Mouse (Mus musculus) cerebellum, adult 9-11 months (tissue): ENCODE measurements at regions not wholly inside any gene's neighbourhood (a gene's known extent, or its start where the extent isn't known, plus 50 kb on each side); places are given as distances from the start of the nearest gene placed in this dataset.

Experiments used
- DNase-seq: peaks from one replicate; pipeline ENCODE4 v3.0.0; 2022

DNA sequence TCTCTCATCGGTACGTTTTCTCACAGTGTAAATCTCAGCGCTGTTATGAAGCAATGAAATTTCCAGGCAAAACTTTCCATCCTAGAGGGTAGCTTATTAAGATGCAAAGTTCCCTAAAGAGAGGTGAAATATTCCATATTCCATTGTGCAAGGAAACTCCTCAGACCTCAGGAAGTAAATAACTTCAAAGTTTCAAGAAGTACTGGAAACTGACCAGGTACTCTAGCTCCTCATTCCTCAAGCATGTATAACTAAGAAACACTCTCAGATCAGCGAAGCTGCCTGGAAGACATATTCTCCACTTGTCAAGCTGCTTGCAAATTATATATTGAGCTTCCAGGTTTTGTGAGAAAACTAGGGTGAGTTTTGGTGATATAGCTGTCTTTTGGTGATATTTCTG, 279.8 kb upstream of the Mad2l1 start:
- no peak for DNase-seq

DNA sequence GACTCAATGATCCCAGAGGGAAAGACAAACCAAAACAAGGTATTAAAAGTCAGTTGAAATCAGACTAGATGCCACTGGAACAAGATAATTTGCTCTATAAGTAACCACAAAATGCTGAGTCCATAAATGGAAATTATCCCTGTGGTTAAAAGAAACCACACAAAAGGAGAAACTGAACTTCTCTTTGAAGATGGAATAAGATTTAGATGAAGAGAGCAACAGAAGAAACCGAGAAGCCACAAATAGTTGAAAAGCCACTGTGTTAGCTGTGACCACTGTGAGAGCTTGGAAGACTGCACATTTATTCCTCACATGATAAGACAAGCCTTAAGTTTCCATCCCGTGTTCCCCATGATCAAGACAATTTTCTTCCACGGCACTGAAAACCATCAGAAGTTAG, 271.8 kb upstream of the Mad2l1 start:
- DNase-seq: no peak

DNA sequence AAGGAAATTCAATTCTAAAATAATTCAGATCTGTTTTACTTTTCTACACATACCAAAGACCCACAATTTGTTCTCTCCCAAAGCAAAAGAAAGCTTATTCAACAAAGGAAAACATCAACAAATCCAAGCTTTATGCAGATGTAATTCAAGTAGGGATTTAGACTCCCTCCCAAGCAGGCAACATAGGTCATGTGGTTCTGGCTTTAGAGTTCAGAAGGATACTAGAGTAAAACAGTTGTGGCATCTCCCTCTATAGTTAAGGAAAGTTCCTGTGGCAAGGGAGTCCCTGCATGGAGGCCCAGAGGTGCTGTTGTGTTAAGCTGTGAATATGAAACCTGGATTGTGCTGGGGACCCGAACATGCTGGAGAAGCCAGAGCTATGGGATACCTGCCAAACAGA, 271.3 kb upstream of the Mad2l1 start:
- DNase-seq: no peak

DNA sequence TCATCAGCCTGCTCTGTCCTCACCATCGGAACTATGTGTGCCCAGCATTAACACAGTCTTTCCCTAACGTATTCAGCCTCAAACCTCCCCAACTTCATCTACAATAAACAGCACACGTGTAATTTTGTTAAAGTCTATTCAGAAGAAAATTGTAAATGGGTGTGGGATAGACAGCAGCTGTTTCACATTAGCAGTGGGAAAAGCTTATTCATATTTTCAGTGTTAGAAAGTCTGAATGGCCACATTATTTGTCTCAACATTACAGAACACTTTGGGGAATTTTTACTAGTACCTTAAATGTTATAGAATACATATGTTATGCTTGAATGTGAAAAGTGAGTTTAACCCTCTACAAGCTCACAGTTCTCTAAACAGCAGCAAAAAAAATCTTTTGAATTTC, 266.8 kb upstream of the Mad2l1 start:
- no peak for DNase-seq

DNA sequence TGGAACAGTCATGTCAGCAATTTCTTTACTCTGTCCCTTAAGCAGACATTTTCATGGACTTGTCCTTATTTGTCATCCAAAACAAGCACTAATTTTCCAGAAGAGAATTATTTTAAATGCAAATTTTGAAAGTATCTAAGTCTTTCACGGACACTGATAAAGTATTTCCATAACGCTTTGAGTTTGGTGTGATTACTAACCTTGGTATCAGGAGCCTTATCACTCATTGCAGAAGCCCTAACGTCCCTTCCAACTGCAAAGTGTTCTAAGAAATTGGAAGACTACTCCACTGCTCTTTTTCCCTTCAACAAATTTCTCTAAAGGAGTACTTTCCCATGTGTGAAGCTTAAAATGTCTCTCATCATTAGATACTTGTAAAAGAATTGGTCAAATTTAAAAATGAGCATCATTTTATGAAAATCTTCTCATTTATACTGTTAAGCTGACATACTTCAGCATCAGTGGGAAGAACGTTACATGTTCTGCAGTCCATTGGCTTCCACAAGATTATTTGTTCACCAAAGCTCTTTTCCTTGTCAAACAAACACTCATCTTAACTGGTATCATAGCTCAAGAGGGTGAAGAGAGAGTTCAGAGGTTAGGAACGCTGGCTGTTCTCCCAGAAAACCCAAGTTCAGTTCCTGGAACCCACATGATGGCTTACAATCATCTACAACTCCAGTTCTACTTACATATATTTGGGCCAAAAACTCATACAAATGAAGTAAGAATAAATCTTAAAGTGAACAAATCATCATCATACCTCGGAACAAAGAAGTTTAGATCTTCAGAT, 263.6 kb upstream of the Mad2l1 start:
- no peak for DNase-seq

DNA sequence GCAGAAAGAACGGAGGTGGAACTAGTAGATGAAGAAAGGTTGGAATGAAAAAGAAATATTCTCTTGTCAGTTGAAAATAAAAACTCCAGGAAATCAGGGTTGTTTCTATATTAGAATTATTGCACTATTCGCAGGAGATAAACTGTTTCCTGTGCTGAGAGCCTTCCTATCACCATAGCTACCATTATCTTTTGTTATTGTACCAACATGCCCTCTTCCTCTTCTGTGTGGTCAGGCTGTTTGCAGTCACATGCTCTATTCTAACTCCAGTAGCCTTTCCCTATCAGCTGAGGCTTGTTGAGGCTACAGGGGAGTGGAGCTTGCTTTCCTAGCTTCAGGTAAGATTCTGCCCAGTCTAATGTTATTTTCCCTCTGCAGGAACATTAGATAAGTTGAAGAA, 263.0 kb upstream of the Mad2l1 start:
- no peak for DNase-seq

DNA sequence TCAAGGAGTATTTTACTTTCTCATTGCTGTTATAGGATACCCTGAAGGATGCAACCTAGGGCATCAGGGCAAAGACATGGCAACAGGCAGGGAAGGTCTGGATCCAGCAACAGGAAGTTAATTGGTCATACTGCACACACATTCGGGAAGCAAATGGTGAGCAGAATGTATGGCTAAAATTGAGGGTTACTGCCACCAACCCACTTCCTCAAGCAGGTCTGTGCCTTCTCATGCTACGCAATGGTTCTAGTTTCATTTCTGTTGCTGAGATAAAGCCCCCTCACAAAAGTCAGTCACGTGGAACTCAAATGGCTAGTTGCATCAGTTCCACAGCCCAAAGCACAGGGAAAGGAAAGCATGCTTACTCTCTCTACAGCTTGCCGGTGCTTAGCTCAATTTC, 260.5 kb upstream of the Mad2l1 start:
- DNase-seq: no peak

DNA sequence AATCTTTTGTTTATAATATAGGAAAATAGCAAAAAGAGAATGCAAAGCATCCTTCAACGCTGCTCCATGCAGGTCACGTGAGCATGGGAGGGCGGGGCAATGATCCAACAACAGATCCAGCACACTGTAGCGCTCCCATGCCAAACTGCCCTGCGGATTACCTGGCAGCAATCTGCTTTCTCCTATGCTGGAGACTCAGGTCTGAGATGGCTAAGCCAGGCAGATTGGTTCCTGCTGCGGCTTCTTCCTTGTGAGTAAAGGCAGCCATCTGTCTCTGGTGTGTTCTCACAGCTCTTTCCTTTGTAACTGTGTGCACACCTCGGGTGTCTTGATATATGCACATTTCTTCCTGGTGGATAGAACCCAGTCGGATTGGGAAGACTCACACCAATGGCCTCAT, 254.5 kb upstream of the Mad2l1 start:
- DNase-seq: peak; percentile 91

DNA sequence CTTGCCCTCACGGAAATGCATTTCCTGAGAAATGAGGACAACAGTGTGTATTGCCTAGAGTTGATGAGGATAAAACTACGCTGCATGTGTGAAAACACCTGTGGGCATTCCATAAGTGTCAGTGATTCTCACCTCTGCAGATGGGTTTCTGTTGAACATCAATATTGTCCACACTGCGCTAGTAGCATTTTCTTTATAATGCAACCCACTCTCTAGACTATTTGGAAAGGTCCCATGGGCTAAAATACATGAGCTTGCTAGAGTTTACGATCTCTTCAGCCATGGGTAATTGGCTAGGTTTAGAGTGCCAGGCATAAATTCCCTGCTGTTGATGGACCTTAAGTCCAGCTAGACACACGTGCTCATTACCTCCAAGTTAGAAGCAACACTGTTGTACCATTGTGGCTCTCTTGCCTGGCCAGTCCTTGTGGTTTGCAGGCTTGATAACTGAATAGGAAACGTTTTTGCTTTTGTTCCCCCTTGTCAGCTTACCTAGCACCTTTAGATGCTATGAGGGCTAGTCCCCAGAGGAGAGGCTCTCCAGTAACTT, 252.5 kb upstream of the Mad2l1 start:
- DNase-seq: no peak

DNA sequence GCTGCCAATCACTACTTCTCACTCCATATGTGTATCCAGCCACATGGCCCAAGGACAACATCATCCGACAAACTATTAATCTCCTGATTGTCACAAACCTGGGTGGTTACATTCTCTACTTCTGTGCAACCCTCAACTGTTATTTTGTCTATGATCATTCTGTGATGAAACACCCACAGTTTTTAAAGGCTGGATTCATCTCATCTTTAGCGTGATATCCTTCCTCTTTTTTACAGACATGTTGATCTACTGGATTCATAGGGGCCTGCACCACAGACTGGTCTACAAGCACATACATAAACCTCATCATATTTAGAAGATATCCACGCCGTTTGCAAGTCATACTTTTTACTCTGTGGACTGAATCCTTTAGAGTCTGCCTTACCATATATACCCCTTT, 251.7 kb upstream of the Mad2l1 start:
- DNase-seq: no peak

DNA sequence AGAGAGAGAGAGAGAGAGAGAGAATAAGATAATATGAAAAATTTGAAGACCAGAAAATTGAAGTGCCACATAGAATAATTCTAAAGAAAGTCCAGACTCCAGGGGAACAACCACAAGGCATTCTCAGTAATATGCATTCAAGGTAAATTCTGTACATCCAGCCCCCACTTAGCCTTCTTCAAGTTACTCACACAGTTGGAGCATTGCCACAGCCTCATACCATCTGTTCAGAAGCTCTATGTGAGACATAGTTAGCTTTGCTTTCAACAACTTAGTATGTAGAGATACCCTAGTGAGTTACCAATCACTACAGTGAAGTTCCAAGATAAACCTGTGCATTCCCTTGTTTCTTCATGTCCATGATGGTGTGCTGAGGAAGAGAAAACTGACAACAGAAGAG, 247.6 kb upstream of the Mad2l1 start:
- no peak for DNase-seq

DNA sequence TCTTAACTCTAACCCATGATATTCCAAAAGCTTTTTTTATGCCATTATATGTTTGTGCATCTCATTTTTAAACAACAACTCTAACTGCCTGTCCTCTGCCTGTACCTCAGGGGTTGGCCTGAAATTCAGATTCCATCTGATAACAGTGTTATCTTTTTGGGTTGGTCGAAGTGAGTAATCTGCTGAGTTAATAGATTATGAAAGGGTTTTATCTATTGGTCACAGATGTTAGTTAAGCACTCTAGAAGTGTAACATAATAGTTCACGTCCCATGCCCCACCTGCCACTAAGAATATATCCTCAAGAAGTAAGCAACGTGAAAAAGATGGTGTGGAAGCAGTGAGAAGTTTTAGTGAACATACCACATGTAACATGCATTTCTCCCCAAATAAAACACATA, 246.0 kb upstream of the Mad2l1 start:
- DNase-seq: no peak

DNA sequence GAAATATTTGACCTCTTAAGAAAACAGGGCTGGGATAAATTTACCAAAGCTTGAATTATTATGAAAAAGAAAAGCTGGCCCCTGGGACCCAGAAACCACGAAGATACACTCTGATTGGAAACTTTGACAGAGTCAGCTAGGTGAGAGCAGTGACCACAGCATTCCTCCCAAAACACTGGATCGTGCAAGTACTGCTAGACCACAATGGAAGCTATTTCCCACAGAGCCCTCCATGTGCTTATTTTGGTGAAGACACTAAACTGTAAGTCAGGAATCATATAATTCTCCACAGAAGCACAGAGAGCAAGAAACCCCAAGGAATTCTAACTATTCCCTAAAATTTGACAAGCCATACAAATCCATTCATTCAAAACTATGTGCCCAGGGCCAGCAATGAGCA, 243.6 kb upstream of the Mad2l1 start:
- no peak for DNase-seq

DNA sequence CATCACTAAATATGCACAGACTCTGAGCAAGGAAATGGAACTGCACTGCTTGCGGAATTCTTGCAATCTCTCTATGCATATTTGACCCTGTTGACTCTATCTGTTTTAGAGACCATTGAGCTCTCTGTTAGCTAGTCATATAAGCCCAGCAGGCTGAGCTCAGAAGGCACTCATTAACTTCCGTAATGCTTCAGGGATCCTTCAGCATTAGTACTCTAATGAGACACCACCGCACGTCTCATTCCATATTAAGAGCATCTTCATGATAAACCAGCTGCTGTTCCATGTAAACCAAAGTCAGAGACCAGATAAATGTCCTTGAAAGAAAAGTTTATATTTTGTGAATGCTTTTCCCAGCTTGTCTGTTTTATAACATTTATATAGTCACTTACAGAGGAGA, 237.1 kb upstream of the Mad2l1 start:
- no peak for DNase-seq

DNA sequence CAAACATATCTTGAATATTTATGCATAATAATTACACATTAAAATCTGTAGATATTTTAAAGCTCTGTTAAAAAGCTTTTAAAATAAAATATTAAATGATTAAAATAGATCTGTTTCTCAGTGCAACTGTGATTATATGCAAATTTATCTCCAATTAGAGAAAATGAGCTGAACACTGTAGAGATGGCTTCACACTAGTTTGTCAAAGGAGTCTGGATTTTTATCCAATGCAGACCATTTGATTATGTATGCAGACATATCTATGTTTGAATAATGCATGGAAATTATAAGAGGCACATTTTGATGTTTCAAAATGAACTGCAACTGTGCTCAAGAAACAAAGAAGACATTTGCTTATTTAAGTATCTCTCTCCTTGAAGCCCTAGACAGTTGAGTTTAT, 235.0 kb upstream of the Mad2l1 start:
- DNase-seq: no peak

DNA sequence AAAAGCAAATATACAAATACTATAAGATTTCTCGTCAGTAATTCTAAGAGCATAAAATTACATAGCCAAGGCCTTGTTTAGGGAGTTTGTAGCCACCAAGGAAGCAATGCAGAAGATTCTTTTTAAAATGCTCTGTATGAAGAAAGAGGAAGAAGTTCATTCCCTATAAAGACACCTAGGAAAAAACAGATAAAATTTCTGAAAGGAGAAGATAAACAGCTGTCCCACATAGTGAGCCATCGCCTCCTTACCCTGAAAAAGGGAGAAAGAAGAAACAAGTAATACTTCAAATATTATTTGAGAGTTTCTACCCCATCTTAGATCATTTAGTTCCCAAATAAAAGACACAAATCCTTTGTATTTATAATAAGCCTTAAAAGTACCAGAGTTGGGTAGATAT, 190.3 kb upstream of the Mad2l1 start:
- no peak for DNase-seq

DNA sequence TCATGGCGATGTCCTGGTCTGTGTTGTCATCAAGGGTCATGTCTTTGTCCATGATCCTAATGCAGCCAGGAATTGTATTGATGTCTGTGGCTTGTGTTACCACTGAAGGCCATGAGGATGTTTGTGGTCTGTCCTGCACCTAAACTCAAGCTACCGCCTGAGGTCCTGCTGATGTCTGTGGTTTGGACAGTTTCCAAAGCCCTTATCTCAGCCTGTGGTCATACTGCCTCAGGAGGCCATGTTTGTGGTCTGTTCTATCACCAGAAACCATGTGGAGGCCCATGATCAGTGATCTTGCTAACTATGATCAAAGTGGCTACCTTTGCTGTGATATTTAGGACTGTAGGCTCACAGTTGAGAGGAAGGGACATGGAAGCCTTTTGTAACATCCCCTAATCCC, 187.8 kb upstream of the Mad2l1 start:
- DNase-seq: no peak

DNA sequence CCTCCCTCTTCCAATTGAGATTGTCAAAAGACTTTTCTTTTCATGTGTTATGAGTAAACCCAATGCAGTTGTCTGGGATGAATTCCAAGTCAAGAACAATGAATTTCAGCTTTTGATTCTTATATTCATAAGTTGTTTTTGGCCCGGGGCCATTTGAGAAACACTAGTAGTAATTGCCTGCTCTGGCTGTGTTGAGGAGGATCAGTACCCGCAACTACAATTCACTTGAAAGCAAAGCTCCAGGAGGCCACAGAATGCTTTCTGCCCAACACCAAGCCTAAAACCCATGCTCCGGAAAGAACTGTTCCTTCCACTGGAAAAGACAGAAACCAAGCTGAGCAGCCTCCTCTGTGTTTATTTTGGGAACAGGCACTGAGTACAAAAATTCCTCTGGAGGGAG, 174.1 kb upstream of the Mad2l1 start:
- peak; percentile 7 for DNase-seq

DNA sequence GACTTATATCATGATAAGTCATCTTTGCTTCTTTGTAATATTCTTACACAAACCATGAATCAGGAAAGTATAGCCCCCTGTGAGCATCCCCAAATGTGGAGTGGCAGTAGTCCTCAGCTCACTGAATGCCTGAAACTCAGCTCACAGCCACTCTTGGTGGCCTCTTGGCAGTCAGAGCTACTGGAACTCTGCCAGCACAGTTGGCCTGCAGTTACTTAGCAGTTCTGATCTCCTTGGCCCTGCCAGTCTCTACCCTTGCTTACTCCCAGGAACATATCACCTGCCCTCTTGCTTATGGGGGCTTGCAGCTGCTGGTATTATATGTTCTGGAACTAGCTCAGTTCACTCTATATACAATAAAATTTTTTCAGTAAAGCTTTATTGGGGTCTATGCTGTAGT, 167.9 kb upstream of the Mad2l1 start:
- no peak for DNase-seq

DNA sequence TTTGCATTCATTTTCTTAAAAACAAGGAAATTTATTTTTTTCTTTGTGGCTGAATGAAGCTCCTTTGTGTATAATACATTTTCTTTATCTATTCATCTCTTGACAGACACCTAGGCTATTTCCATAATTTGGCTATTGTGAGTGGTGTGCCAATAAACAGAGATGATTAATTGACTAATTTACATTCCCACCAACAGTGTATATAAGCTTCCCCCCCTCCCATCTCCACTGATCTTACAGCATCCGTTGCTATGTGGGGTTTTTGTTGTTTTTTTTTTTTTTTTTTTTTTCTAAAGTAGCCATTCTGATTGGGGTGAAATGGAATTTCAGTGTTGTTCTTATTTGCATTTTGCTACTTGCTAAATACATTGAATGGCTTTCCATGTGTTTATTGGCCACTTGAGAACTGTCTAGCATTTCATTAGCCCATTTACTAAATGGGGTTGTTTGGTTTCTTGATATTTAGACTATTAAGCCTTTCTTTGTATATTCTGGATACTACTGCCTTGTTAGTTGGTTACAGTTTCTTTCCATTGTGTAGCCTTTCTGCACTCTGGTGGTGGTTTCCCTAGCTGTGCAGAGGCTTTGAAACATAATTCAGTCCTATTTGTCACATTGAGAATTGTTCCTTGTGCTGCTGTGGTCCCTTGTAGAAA, 153.8 kb upstream of the Mad2l1 start:
- no peak for DNase-seq

DNA sequence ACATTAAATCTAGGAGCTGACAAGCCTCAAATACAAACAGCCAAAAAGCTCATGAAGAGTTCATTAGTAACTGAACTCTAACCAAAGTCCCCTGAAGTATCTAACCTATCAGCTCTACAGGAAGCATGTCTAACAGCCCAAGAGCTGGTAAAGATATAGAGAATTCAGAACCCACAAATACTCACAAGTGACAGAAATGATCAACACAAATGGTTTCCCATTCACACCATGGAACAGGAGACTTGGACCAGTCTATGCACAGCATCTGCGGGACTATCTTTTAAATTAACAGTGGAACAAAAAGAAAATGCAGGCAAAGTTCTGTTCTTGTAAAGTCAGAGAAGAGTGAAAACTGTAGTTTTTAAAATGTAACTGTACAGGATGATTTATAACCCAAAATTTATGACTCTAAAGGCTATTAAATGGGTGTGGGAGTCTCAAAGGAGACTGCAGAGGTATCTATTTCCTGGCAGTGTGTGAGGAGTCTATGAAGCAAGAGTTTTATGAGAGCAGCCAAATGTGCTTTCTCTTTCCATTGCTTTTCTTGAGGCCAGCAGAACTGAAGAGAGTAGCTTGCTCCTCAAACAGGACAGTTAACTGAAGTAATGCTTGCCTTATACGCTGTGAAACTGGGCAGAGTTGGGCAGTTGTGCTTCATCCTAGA, 152.7 kb upstream of the Mad2l1 start:
- DNase-seq: no peak

DNA sequence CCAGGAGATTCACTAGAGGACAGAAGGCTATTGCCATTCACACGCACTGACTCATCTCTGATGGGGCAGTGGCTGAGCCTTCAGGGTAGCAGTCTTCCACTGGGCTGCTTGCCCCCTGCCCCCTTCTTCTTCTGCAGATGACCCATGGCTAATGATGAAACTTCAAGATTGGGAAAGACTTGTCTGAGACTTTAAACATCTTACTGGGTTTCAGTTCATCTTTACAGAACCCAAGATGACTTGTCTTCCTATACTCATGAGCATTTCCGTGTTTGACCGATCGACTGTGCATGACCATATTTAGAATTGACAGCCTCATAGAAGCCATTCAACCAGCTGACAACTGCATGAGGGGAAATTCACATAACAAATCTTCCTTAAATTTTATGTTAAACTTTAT, 140.0 kb upstream of the Mad2l1 start:
- no peak for DNase-seq

DNA sequence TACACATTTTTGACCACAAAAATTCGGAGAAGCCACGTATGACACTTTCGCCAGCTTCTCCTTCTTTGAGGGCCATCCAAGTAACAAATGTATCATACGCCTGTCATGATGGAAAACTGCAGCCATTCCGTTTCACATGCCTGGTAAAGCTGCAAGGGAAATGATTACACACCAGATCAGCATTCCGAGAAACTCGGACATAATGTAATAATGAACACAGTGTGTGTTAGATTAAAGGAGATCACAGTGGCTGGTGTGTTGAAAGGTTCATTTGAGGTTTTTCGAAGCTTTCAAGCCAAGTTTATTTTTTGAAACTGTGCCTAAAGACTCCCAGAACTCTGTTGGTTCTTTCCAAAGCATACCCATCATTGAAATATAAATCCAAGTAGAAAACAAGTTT, 137.8 kb upstream of the Mad2l1 start:
- DNase-seq: no peak

DNA sequence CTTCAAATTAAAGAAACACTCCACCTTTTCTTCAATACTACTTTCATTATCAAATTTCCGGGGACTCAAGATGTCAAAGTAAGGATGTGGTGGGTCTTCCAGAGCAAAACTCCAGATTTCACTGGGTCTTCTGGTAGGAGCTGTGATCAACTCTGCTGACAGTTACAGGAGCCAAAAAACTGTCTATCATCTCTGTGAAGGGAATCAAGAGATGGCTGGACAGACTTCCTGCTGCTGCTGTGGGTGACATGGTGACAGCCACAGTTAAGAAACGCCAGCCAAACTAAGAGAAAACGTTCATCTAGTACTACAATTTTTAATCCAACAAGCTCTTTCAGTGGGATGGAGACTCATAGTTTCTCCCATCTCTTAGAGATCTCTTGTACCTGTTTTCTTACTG, 136.5 kb upstream of the Mad2l1 start:
- DNase-seq: no peak
